Mouse (Mus musculus): ENCODE results near the gene Ece1. TPM values are rescaled to one million over a fixed set of nuclear protein-coding genes. Genes with fewer than 3 reads are reported as not detected.
A peak's percentile ranks its signal among the peaks of the same experiment; 100 is the strongest.

Ece1 gene
- polyA plus RNA-seq, 1 experiment from 2014 or later: 53.7 TPM

- WGBS: 37% methylated on average over 4 of the region's 4 CpGs
- Histone ChIP-seq H3K4me2 (no peak overlapping the region), H3K4me1 (peaks cover 43% of the 10 kb centered on the region), H3K36me3 (no peaks in the 10 kb centered on the region), H3K9ac (no peak overlapping the region), H3K27ac (no peak overlapping the region), H3K9me3 (replicated peaks) (no peaks in the 10 kb centered on the region), H3K4me3 (replicated peaks) (no peak overlapping the region), H3K27me3 (no peaks in the 10 kb centered on the region)
- ATAC-seq (replicated peaks; ENCODE audit: low FRiP score): no peak
These were observed 47.4 kb downstream of the Ece1 start for GRCm38 (mm10) chr4:137909471-137909870.

- H3K4me3 ChIP-seq (replicated peaks): no peak overlapping the region
- no peaks in the 10 kb centered on the region for H3K36me3 ChIP-seq
- 95% methylated on average over 5 of the region's 5 CpGs for WGBS
- peaks cover 38% of the 10 kb centered on the region for H3K4me1 ChIP-seq
- no peak overlapping the region for H3K9ac ChIP-seq
- no peaks in the 10 kb centered on the region for H3K9me3 ChIP-seq (replicated peaks)
- no peaks in the 10 kb centered on the region for H3K27me3 ChIP-seq
- ATAC-seq (replicated peaks; ENCODE audit: low FRiP score): no peak
- no peak overlapping the region for H3K27ac ChIP-seq
- H3K4me2 ChIP-seq: no peak overlapping the region
These were observed 48.5 kb downstream of the Ece1 start for GRCm38 (mm10) chr4:137910382-137911009.

- WGBS: 82% methylated on average over 8 of the region's 8 CpGs
- Histone ChIP-seq H3K36me3 (no peaks in the 10 kb centered on the region), H3K27me3 (no peaks in the 10 kb centered on the region), H3K4me1 (peaks cover 38% of the 10 kb centered on the region), H3K9me3 (replicated peaks) (no peaks in the 10 kb centered on the region), H3K4me2 (no peak overlapping the region), H3K4me3 (replicated peaks) (no peak overlapping the region), H3K27ac (no peak overlapping the region), H3K9ac (no peak overlapping the region)
- no peak for ATAC-seq (replicated peaks; ENCODE audit: low FRiP score)
These were observed 49.6 kb downstream of the Ece1 start for GRCm38 (mm10) chr4:137911657-137912056.

- 42% methylated on average over 12 of the region's 13 CpGs for WGBS
These were observed 50.8 kb downstream of the Ece1 start for GRCm38 (mm10) chr4:137912768-137913305.

GRCm38 (mm10) chr4:137913321-137914057, 51.5 kb downstream of the Ece1 start:
- peak overlapping the region; percentile 49 for H3K9ac ChIP-seq
- H3K4me2 ChIP-seq: peak overlapping the region; percentile 99
- H3K4me3 ChIP-seq (replicated peaks): peak overlapping the region; percentile 57
- H3K27me3 ChIP-seq: no peaks in the 10 kb centered on the region
- H3K9me3 ChIP-seq (replicated peaks): no peaks in the 10 kb centered on the region
- H3K36me3 ChIP-seq: no peaks in the 10 kb centered on the region
- WGBS: under 1% methylated on average over 54 of the region's 54 CpGs
- 0 out of 2 replicates have a peak overlapping the region, but pooled peaks have one; percentile 45 for H3K27ac ChIP-seq
- H3K4me1 ChIP-seq: peaks cover 49% of the 10 kb centered on the region
- ATAC-seq (replicated peaks; ENCODE audit: low FRiP score): peak; percentile 81

More at GRCm38 (mm10) chr4:137912768-137913305, 50.8 kb downstream of the Ece1 start:
- H3K36me3 ChIP-seq: no peaks in the 10 kb centered on the region
- H3K9ac ChIP-seq: peak overlapping the region; percentile 49
- H3K4me1 ChIP-seq: peaks cover 47% of the 10 kb centered on the region
- no peaks in the 10 kb centered on the region for H3K27me3 ChIP-seq
- no peak for ATAC-seq (replicated peaks; ENCODE audit: low FRiP score)
- H3K4me3 ChIP-seq (replicated peaks): peak overlapping the region; percentile 57
- H3K27ac ChIP-seq: 0 out of 2 replicates have a peak overlapping the region, but pooled peaks have one; percentile 45
- H3K9me3 ChIP-seq (replicated peaks): no peaks in the 10 kb centered on the region
- peak overlapping the region; percentile 99 for H3K4me2 ChIP-seq

- H3K4me3 ChIP-seq (replicated peaks): no peak overlapping the region
- ATAC-seq (replicated peaks; ENCODE audit: low FRiP score): no peak
- H3K4me2 ChIP-seq: peak overlapping the region; percentile 7; the same call in 1 of the 2 replicates
- peaks cover 4% of the 10 kb centered on the region; the same call in 1 of the 2 replicates for H3K36me3 ChIP-seq
- peaks cover 76% of the 10 kb centered on the region for H3K4me1 ChIP-seq
- WGBS: 55% methylated on average over 6 of the region's 6 CpGs
- H3K27ac ChIP-seq: peak overlapping the region; percentile 74
- H3K9ac ChIP-seq: no peak overlapping the region
- no peaks in the 10 kb centered on the region for H3K27me3 ChIP-seq
- H3K9me3 ChIP-seq (replicated peaks): no peaks in the 10 kb centered on the region
These were observed 55.6 kb downstream of the Ece1 start for GRCm38 (mm10) chr4:137917591-137917990.

- Histone ChIP-seq H3K9ac (0 out of 2 replicates have a peak overlapping the region, but pooled peaks have one; percentile 1), H3K36me3 (peaks cover 10% of the 10 kb centered on the region), H3K27ac (peak overlapping the region; percentile 84), H3K4me1 (peaks cover 73% of the 10 kb centered on the region), H3K4me3 (replicated peaks) (no peak overlapping the region), H3K27me3 (no peaks in the 10 kb centered on the region), H3K4me2 (no peak overlapping the region), H3K9me3 (replicated peaks) (no peaks in the 10 kb centered on the region)
- no peak for ATAC-seq (replicated peaks; ENCODE audit: low FRiP score)
- WGBS: 59% methylated on average over 9 of the region's 9 CpGs
These were observed 56.5 kb downstream of the Ece1 start for GRCm38 (mm10) chr4:137918559-137918958.

GRCm38 (mm10) chr4:137919116-137919515, 57.1 kb downstream of the Ece1 start:
- peaks cover 68% of the 10 kb centered on the region for H3K4me1 ChIP-seq
- peak overlapping the region; percentile 84 for H3K27ac ChIP-seq
- no peak overlapping the region for H3K4me3 ChIP-seq (replicated peaks)
- H3K9ac ChIP-seq: 0 out of 2 replicates have a peak overlapping the region, but pooled peaks have one; percentile 1
- H3K36me3 ChIP-seq: peaks cover 13% of the 10 kb centered on the region
- 49% methylated on average over 10 of the region's 10 CpGs for WGBS
- H3K9me3 ChIP-seq (replicated peaks): no peaks in the 10 kb centered on the region
- no peaks in the 10 kb centered on the region for H3K27me3 ChIP-seq
- ATAC-seq (replicated peaks; ENCODE audit: low FRiP score): no peak
- H3K4me2 ChIP-seq: no peak overlapping the region

- H3K27ac ChIP-seq: peak overlapping the region; percentile 84
- H3K4me3 ChIP-seq (replicated peaks): no peak overlapping the region
- H3K4me1 ChIP-seq: peaks cover 62% of the 10 kb centered on the region
- 35% methylated on average over 7 of the region's 7 CpGs for WGBS
- peaks cover 13% of the 10 kb centered on the region for H3K36me3 ChIP-seq
- ATAC-seq (replicated peaks; ENCODE audit: low FRiP score): no peak
- H3K4me2 ChIP-seq: peak overlapping the region; percentile 40; the same call in 1 of the 2 replicates
- H3K27me3 ChIP-seq: no peaks in the 10 kb centered on the region
- H3K9me3 ChIP-seq (replicated peaks): no peaks in the 10 kb centered on the region
- H3K9ac ChIP-seq: no peak overlapping the region
These were observed 58.0 kb downstream of the Ece1 start for GRCm38 (mm10) chr4:137920005-137920404.

GRCm38 (mm10) chr4:137920500-137920961, 58.5 kb downstream of the Ece1 start:
- ATAC-seq (replicated peaks; ENCODE audit: low FRiP score): no peak; the same call in 1 of the 2 replicates
- peak overlapping the region; percentile 2 for H3K4me3 ChIP-seq (replicated peaks)

GRCm38 (mm10) chr4:137921510-137921909, 59.5 kb downstream of the Ece1 start:
- Histone ChIP-seq H3K36me3 (peaks cover 20% of the 10 kb centered on the region), H3K27ac (peak overlapping the region; percentile 84), H3K4me2 (peak overlapping the region; percentile 40), H3K4me1 (peaks cover 62% of the 10 kb centered on the region), H3K27me3 (no peaks in the 10 kb centered on the region), H3K4me3 (replicated peaks) (no peak overlapping the region), H3K9ac (no peak overlapping the region), H3K9me3 (replicated peaks) (no peaks in the 10 kb centered on the region)
- no peak for ATAC-seq (replicated peaks; ENCODE audit: low FRiP score)
- WGBS: 71% methylated on average over 11 of the region's 11 CpGs

More at GRCm38 (mm10) chr4:137920500-137920961, 58.5 kb downstream of the Ece1 start:
- H3K4me1 ChIP-seq: peaks cover 62% of the 10 kb centered on the region
- peak overlapping the region; percentile 40 for H3K4me2 ChIP-seq
- H3K9ac ChIP-seq: peak overlapping the region; percentile 27; the same call in 1 of the 2 replicates
- no peaks in the 10 kb centered on the region for H3K27me3 ChIP-seq
- peak overlapping the region; percentile 84 for H3K27ac ChIP-seq
- H3K36me3 ChIP-seq: peaks cover 13% of the 10 kb centered on the region
- WGBS: 8% methylated on average over 10 of the region's 10 CpGs
- no peaks in the 10 kb centered on the region for H3K9me3 ChIP-seq (replicated peaks)

GRCm38 (mm10) chr4:137923052-137923451, 61.0 kb downstream of the Ece1 start:
- H3K4me2 ChIP-seq: no peak overlapping the region
- no peak overlapping the region for H3K9ac ChIP-seq
- no peak overlapping the region for H3K4me3 ChIP-seq (replicated peaks)
- ATAC-seq (replicated peaks; ENCODE audit: low FRiP score): no peak
- H3K36me3 ChIP-seq: peaks cover 34% of the 10 kb centered on the region
- H3K27me3 ChIP-seq: no peaks in the 10 kb centered on the region
- peaks cover 62% of the 10 kb centered on the region for H3K4me1 ChIP-seq
- H3K27ac ChIP-seq: no peak overlapping the region
- no peaks in the 10 kb centered on the region for H3K9me3 ChIP-seq (replicated peaks)
- WGBS: 87% methylated on average over 15 of the region's 15 CpGs
